Mouse (Mus musculus) E14TG2a.4 (cell line): ENCODE results near the gene Tbl1x.

Source experiments
- CTCF ChIP-seq: conservative IDR thresholded peaks from 2 replicates; pipeline ENCODE4 v1.5.1; 2014; ENCODE audit warnings: low read length
- NANOG ChIP-seq: IDR thresholded peaks from 2 replicates; pipeline ENCODE4 v1.6.1; 2014; ENCODE audit warnings: borderline replicate concordance, low read length, mixed read lengths

- no peak for TF ChIP-seq NANOG
- TF ChIP-seq CTCF = no peak
Observed at GRCm38 (mm10) chrX:77487922-77488799, 22.7 kb upstream of the Tbl1x start.
